Mouse (Mus musculus) Muller cell, postnatal 12 days (primary cell): ENCODE measurements around the gene Ormdl3.

Experiments used
- DNase-seq: peaks from one replicate; pipeline ENCODE4 v3.0.0-alpha.2; 2015; ENCODE audit errors: inconsistent ontology term

The Ormdl3 gene

GRCm38 (mm10) chr11:98588833-98589281, 1.7 kb upstream of the Ormdl3 start:
- peak; percentile 88 for DNase-seq

- peak; percentile 90 for DNase-seq
Observed at GRCm38 (mm10) chr11:98587684-98588546, 747 bp upstream of the Ormdl3 start.

DNA sequence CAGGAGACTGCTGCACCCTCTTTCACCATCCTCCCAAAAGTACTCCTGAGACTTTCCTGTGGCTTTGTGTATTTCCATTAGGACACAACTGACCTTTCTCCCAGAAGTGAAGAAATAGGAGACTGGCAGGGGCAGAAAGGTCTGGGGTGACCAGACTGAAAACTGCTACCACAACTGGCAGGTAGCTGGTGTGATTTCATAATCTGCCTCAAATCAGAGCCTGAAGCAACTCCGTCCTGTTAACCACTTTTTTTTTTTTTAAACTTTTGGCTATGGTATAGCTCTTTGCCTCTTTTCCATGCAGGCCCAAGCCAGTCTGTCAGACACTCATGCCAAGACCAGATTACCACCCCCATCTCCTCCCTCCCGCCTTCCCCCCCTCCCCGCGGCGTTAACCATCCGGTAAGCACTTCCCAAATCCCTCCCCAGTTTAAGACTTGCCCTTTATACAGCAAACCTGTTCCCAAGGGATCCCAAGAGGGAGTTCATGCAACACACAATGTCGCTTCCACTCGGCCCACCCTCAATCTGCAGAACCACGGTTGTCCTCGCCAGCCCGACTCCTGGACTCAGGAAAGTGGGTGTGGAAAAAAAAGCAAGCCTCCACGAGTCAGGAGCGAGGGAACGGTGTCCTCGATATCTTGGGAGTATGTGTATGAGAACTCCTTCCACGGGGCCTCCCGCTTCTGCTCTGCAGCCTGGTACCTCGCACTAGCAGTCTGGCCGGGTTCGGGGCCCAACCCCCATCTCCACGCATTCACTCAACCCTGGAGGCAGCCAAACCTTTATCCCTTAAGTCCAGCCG, 879 bp downstream of the Ormdl3 start:
- peak; percentile 21 for DNase-seq

DNA sequence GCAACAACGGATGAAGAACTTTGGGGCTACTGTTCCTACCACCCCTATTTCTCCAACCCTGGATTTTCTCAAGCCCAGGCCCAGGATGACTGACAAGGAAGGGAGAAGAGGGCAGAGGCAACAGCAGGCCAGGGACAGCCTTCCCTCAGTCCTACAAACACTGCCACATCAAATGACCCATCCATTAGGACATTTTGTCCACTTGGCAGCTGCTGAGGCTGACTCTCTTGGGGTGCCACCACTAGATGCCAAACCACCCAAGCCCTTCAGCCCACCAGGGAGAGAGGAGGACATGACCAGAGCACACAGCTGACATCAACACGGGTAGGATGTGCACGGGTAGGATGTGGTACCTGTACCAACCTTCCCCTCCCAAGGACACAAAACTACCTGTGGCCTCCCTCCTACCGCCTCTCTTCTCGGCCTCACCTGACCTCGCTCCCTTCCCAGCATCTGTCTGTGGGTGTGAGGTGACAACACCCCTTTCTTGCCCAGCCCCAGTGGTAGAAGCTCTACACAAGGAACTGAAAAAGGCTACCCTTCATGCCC, 2.5 kb downstream of the Ormdl3 start:
- DNase-seq, result no peak

DNA sequence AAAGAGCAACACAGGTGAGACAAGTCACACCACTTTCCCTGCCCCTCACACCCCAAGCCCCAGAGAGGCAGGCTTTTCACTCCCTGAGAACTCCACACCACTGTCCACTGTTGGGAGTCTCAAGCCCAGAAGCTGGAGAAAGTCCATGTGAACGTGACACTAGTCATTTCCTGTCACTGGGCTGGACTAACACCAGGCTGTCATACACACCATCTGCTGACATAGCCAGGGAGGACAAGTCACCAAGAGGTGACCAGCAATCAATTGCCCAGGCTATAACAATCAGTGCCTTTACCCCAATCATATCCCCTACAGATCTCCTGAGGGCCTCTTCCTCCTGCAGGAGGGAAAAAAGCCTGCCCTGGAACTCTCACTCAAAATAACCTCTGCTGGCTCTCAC, 3.0 kb downstream of the Ormdl3 start:
- no peak for DNase-seq

DNA sequence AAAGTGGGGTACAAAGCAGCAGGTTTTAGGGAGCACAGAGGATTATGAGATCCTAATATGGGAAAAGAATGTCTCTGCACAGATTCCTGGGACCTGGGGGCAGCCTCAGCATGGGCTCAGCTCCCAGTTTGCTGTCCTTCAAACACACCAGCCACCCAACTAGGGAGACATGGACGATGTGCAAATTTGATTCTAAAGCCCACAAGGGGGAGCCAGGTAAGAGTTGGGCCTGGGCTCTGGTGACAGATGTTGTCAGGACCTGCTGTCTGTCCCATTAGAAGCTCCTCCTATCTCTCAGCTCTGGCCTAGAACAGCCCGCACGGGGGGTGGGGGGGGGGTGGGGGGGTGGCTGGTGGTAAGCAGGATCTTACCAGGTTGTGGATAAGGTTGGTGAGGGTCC, 3.6 kb downstream of the Ormdl3 start:
- DNase-seq, result no peak

DNA sequence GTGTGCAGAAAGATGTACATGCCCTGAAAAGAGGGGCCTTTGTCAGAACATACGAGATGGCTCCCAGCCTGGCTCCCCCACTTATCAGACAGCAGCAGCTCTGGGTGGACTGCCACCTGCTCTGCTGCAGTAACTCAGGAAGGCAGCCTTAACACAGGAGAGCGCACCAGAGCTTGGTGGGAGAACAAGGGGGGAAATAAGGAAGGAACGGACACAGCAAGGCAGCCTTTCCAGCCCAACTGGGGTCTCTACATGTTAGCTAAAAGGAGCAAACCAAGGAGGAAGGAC, 4.0 kb downstream of the Ormdl3 start:
- DNase-seq, result no peak

GRCm38 (mm10) chr11:98582551-98583264, 4.5 kb downstream of the Ormdl3 start:
- DNase-seq, result no peak

- no peak for DNase-seq
Observed at GRCm38 (mm10) chr11:98582030-98582388, 5.2 kb downstream of the Ormdl3 start.

- DNase-seq, result no peak
Observed at GRCm38 (mm10) chr11:98581286-98582029, 5.7 kb downstream of the Ormdl3 start.

- no peak for DNase-seq
Observed at GRCm38 (mm10) chr11:98580301-98581121, 6.7 kb downstream of the Ormdl3 start.

DNA sequence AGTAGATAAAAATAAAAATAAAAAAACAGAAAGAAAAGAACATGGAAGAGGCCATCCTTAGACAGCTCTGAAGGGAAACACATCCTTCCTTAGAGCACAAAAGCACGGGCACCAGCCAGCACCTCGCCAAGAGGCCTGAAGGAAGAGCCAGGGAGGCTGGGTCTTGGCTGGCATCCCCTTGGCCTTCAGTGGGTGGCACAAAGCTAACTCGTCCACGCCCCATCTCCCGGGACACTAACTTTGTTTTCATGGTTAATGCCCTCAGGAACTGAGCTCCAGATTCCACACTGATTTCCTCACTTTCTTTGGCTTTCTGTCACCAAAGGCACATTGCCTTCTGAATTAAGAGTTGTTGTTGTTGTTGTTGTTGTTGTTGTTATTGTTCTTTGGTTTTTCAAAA, 9.4 kb downstream of the Ormdl3 start:
- peak; percentile 26 for DNase-seq

GRCm38 (mm10) chr11:98569461-98569860, 17.7 kb downstream of the Ormdl3 start:
- no peak for DNase-seq

- no peak for DNase-seq
Observed at GRCm38 (mm10) chr11:98568326-98568725, 18.8 kb downstream of the Ormdl3 start.

- DNase-seq, result no peak
Observed at GRCm38 (mm10) chr11:98563921-98564414, 23.2 kb downstream of the Ormdl3 start.

DNA sequence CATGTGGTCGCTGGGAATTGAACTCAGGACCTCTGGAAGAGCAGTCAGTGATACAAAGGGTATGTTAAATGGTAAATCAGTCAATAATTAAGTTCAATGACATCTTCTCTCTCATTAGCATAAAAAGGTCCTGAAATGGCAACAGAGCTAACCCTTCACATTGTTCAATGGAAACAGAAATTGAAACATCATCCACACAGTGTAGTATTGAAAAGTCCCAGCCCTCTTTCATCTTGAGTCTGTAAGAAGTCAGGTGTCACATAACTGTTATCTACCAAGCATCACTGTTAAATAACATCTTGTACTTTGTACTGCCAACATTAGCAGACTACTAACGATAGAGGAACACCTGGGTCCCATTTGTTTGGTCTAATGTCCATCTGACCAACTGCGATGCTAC, 24.1 kb downstream of the Ormdl3 start:
- no peak for DNase-seq

- no peak for DNase-seq
Observed at GRCm38 (mm10) chr11:98560942-98561341, 26.2 kb downstream of the Ormdl3 start.

GRCm38 (mm10) chr11:98555124-98555700, 32.0 kb downstream of the Ormdl3 start:
- no peak for DNase-seq

DNA sequence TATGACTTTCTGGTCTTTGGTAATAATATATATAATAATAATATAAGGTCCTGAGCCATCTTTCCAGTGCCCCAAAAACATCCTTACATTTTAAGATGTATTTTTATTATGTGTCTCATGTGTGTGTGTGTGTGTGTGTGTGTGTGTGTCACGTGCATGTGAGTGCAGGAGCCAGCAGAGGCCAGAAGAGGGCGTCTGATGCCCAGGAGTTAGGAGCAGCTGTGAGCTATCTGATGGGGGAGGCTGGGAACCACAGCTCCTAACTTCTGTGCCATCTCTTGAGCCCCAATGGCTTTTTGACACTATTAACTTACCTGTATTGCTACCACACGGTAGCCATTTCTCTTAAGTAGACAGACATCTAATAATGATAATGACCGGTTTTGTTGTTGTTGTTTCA, 33.2 kb downstream of the Ormdl3 start:
- DNase-seq, result no peak
